Mouse (Mus musculus): Measurements from ENCODE around the gene Ttc27. TPM values are rescaled to one million over a fixed set of nuclear protein-coding genes. Genes with fewer than 3 reads are reported as not detected.

Gene Ttc27
- polyA plus RNA-seq, 3 experiments from 2014 or later: 10.7 to 28.7 (median 25.0) TPM

GRCm38 (mm10) chr17:74888836-74889534, 171.5 kb downstream of the Ttc27 start:
- no peak for ATAC-seq

DNA sequence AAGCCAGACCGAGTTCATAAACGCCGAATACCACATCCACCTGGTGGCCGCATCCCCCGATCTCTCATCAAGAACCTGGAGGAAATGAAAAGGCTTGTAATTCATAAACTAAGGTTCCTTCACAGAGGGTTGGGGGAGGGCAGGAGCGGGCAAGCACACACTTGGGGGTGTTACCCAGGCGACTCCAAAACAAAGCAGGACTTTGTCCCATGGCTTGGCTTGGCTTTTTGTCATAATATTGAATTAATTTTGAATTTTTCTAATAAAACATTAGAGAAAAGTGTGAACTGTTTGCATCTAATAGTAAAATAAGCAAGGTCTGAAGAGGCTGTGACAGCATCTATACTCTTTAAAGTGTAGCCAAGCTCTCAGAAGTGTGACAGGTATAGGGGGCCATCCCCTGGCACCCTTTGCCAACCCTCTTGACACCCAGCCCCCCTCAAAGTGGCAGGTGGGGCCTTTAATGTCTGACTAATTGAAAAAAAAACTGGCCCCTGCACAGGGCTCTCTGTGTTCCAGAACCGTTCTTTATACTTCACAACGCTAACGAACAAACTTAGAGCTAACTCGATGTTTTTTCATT, 172.1 kb downstream of the Ttc27 start:
- ATAC-seq: no peak

DNA sequence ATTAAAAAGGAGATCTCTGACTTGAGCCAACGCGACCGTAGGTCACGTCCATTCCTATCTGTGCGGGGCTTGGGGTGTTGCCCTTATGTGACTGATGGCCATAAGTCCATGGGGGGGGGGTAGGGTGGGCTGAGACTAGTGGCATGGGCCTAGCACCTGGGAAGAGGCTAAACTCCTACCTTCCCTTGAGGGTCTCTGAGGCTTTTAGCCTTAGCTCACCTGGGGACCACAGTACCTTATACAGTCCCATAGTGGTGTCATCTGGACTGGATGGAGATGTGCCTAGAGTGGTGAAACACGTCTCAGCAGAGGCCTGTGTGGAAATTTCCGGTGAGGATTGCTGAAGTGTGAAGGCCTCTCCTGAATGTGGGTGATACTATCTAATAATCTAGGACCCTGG, 184.9 kb downstream of the Ttc27 start:
- no peak for ATAC-seq

- no peak for ATAC-seq
Measured at GRCm38 (mm10) chr17:74903411-74904331, 186.1 kb downstream of the Ttc27 start.

DNA sequence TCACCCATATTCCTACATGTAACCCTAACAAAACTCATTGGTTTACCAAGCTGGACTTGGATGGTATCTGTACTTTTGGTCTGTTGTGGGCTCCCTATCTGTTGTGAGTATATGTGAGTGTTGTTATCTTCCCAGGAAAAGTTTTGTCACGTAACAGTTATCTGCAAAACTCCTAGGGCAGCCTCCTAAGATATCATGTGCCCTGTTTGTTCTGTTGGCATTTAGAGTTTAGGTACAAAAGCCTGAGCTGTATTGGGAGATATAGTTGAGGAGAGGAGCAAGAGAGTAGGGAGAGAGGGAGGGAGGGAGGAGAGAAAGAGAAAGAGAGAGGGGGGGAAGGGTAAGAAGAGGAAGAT, 186.8 kb downstream of the Ttc27 start:
- no peak for ATAC-seq

DNA sequence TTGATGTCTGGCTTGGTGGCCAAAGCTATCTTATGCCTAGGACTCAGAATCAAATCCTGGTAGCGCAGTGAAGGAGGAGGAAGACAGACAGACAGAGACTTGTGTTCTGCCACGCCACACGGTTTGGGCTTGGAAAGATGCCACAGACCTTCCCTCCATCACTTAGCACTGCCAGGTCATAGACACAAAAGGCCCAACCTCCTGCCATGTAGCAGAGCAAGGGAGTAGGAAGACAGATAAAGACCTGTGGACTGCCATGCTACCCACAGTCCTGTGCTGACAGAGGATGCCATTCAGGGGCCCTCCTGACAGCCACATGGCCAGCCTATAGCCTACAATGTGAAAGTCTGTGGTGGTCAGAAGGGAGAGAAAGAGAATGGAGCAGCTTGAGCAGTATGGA, 187.4 kb downstream of the Ttc27 start:
- no peak for ATAC-seq

- ATAC-seq: no peak
Measured at GRCm38 (mm10) chr17:74912995-74913394, 195.5 kb downstream of the Ttc27 start.

Other genes starting within 250 kb of the Ttc27 start
- 10 to 100 TPM in 2 of 3 experiments, 1 to 10 TPM in 1; 9.2 to 20.0 (median 17.8) TPM for gene Yipf4, start 228.2 kb upstream of the Ttc27 start, polyA plus RNA-seq (2017; shearing (Covaris generic))
- gene Birc6, start 189.4 kb upstream of the Ttc27 start, polyA plus RNA-seq (2017; shearing (Covaris generic)): 100 to 1,000 TPM; 182 to 257 (median 187) TPM

All from inflammation-experienced regulatory T-cells, adult 6 months (primary cell).